Mouse (Mus musculus) lung, postnatal 0 days (tissue): Measurements from ENCODE around the gene Pcbp3. TPM values are rescaled to one million over a fixed set of nuclear protein-coding genes. Genes with fewer than 3 reads are reported as not detected.
A peak's percentile ranks its signal among the peaks of the same experiment; 100 is the strongest.

Source experiments
- ATAC-seq: fragments of 200-750 bp; cut with Nextera tagmentation; 2 replicates; pipeline ENCODE4 v1.8.0; 2017; ENCODE audit warnings: moderate library complexity
- DNase-seq: peaks from one replicate; pipeline ENCODE4 v3.0.0-alpha.2; 2016; ENCODE audit warnings: low spot score
- H3K27ac ChIP-seq: fragments of 300-500 bp; sonication (generic); 2 replicates; pipeline ENCODE4 v1.5.1; 2014; ENCODE audit warnings: antibody characterized with exemption, mild to moderate bottlenecking, low read length, mixed read lengths
- H3K27me3 ChIP-seq: fragments of 300-500 bp; sonication (generic); replicated peaks from 2 replicates; pipeline ENCODE4 v1.6.1; 2014; ENCODE audit warnings: low read length, mixed read lengths; ENCODE audit not compliant: insufficient read depth
- H3K36me3 ChIP-seq: fragments of 300-500 bp; sonication (generic); 2 replicates; pipeline ENCODE4 v1.6.1; 2014; ENCODE audit warnings: low read length, mixed read lengths; ENCODE audit not compliant: insufficient read depth
- H3K4me1 ChIP-seq: fragments of 300-500 bp; sonication (generic); 2 replicates; pipeline ENCODE4 v1.6.1; 2014; ENCODE audit warnings: antibody characterized with exemption, low read depth, low read length, mixed read lengths; ENCODE audit not compliant: insufficient read depth
- H3K4me2 ChIP-seq: fragments of 300-500 bp; sonication (generic); replicated peaks from 2 replicates; pipeline ENCODE4 v1.6.1; 2014; ENCODE audit warnings: low read depth, mild to moderate bottlenecking, low read length, moderate library complexity, mixed read lengths
- H3K4me3 ChIP-seq: fragments of 300-500 bp; sonication (generic); 2 replicates; pipeline ENCODE4 v1.5.1; 2014; ENCODE audit warnings: low read depth, low read length
- H3K9ac ChIP-seq: fragments of 300-500 bp; sonication (generic); replicated peaks from 2 replicates; pipeline ENCODE4 v1.6.1; 2014; ENCODE audit warnings: low read depth, mild to moderate bottlenecking
- H3K9me3 ChIP-seq: fragments of 300-500 bp; sonication (generic); 2 replicates; pipeline ENCODE4 v1.6.1; 2016; ENCODE audit warnings: low read length, mixed read lengths
- CTCF ChIP-seq: IDR thresholded peaks from 2 replicates; pipeline ENCODE4 v1.5.1; 2016; ENCODE audit warnings: antibody characterized with exemption, mild to moderate bottlenecking
- EP300 ChIP-seq: IDR thresholded peaks from 2 replicates; pipeline ENCODE4 v1.6.1; 2016; ENCODE audit warnings: antibody characterized with exemption, mild to moderate bottlenecking, control low read depth
- WGBS: fragments of 180-500 bp; shearing (Covaris S2); extraction: QIAGEN DNeasy Blood & Tissue Kit; methylation state at CpG from one replicate; pipeline ENCODE4 v1.1.7; 2014; 5-methylcytosine and 5-hydroxymethylcytosine counted together
- polyA plus RNA-seq: library from polyadenylated mRNA; unstranded; fragments of >200 nt; fragmentation: Nextera tagmentation; extraction: Ambion mirVana; gene quantifications from 2 replicates; pipeline ENCODE4 v1.2.1, GENCODE M21; 2015

Pcbp3 gene
- polyA plus RNA-seq = 29.0 and 29.3 TPM in 2 replicates

DNA sequence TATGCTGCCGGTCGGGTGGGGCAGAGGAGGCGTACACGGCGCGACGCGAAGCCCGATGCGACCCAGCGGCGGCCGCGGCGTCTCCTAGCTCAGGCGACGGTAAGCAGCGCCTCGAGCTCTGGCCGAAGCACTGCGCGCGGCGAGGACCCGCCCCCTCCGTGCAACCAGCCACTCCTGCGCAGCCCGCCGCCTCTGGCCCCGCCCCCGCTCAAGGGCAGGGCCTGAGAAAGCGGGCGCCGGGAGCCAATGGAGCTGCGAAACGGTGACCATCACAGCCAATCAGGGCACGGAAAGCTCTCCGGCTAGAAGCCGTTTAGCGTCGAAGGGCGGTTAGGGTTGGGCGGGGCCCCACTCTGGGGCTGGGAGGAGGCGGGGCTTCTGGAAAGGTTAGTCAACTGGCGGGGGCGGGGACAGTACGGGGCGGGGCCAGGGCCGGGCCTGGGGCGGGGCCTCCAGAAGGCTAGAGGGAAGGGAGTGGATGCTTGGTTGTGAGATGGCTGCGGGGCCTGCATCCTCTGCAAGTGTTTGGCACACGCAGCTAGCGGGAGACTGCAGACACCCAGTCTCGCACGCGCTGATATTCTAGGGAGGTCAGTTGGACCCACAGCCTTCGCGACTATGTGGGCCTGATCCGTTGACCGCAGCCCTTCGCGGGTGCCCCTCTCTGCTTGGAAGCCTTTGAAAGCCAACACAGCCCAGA lies at the start of gene Pcbp3:
TSS of gene Pcbp3 (minus strand) at position 98 of the 700 bp plus-strand sequence.
- peak; percentile 98 for ATAC-seq
- 3% methylated on average over 60 of the region's 62 CpGs for WGBS
- Histone ChIP-seq H3K27ac (no peak within 1 kb of the TSS), H3K4me1 (peaks cover 6% of the 10 kb centered on the region; the same call in 1 of the 2 replicates), H3K9ac (peak within 1 kb of the TSS; percentile 58), H3K4me2 (peak within 1 kb of the TSS; percentile 94), H3K4me3 (peak within 1 kb of the TSS; percentile 59), H3K36me3 (no peaks in the 10 kb centered on the region), H3K27me3 (0 out of 2 replicates have a peak, but pooled peaks cover 5% of the 10 kb centered on the region), H3K9me3 (no peaks in the 10 kb centered on the region)
- DNase-seq = peak; percentile 99
- no peak for TF ChIP-seq EP300
- peak; percentile 19; the same call in 1 of the 2 replicates for TF ChIP-seq CTCF

DNA sequence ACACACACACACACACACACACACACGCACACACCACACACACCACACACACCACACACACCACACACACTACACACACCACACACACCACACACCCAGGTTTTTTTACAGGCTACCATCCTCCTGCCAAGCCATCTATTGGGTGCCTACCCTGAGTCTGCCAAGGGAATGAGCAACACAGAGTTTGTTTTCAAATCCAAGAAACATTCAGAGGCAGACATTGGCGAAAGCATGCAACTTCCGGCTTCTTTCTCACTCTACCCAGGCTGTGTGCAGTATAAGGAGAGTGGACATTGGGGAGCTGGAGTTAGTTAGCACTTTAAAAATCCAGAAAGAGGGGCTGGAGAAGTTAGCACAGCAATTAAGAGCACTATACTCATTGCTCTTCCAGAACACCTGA lies 47.0 kb upstream of the Pcbp3 start:
- WGBS = 90% methylated on average over 3 of the region's 3 CpGs
- Histone ChIP-seq H3K4me3 (no peak overlapping the region), H3K36me3 (no peaks in the 10 kb centered on the region), H3K4me2 (no peak overlapping the region), H3K9me3 (no peaks in the 10 kb centered on the region), H3K27ac (no peak overlapping the region), H3K9ac (no peak overlapping the region), H3K27me3 (no peaks in the 10 kb centered on the region), H3K4me1 (no peaks in the 10 kb centered on the region)
- ATAC-seq (no peak), DNase-seq (no peak)
- no peak for TF ChIP-seq EP300
- TF ChIP-seq CTCF = no peak

DNA sequence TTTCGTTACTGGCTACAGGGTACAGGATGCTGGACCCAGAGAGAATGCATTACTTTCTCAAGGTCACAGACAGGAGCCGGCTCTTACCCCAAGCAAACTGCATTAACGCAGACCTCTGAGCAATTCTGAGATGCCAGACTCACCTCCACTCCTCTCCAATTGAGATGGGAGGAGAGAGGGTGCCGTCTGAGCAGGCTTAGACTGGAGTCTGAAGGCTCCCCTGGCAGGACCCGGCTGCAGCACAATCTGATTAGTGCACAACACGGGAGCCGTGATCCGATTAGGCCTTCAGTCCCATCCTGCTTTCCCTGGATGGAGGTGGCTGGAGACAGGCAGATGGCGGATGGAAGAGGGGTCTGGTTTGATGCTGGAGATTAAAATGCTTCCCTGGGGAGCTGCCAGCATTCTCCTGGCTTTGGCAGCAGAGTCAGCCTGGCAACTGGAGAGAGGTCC lies 46.4 kb upstream of the Pcbp3 start:
- no peak overlapping the region for H3K9ac ChIP-seq
- H3K27me3 ChIP-seq = no peaks in the 10 kb centered on the region
- H3K4me3 ChIP-seq = no peak overlapping the region
- no peak overlapping the region for H3K27ac ChIP-seq
- no peaks in the 10 kb centered on the region for H3K36me3 ChIP-seq
- WGBS = 40% methylated on average over 9 of the region's 9 CpGs
- TF ChIP-seq CTCF = no peak
- no peak for TF ChIP-seq EP300
- no peak overlapping the region for H3K4me2 ChIP-seq
- no peaks in the 10 kb centered on the region for H3K4me1 ChIP-seq
- H3K9me3 ChIP-seq = no peaks in the 10 kb centered on the region
- ATAC-seq = no peak
- no peak for DNase-seq

DNA sequence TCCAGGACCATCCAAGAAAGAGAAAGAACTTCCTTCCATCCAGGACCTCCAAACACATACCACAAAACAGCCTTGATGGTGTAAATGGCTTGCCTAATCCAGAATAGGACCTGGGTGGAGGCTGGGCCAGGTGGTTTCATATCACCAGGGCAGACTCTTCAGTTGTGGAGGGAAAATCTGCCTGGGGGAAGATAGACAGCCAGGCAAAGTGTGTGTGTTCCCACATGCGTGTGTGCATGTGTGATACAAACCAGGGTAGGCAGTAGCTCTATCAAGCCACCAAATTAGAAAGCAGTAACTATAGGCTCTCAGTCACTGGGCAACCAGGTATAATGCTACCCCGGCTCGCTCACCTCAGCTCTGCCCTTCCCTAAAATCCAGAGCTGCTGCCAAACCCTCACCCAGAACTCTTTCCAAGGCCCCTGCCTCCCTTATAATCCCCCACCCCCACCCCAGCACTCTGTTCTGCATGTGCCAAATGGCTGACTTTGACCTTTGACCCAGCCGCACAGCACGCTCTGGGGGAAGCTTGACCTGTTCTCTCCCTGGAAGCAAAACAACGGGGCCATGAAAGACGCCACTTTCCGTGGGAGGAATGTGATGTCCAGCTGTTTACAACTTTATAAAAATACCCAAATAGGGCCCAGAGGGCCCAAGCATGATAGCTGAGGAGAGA lies 45.9 kb upstream of the Pcbp3 start:
- no peak overlapping the region for H3K4me3 ChIP-seq
- ATAC-seq (no peak), DNase-seq (no peak)
- no peaks in the 10 kb centered on the region for H3K27me3 ChIP-seq
- no peaks in the 10 kb centered on the region for H3K4me1 ChIP-seq
- H3K9me3 ChIP-seq = no peaks in the 10 kb centered on the region
- WGBS = 43% methylated on average over 8 of the region's 8 CpGs
- no peak overlapping the region for H3K27ac ChIP-seq
- no peak for TF ChIP-seq EP300
- TF ChIP-seq CTCF = no peak
- H3K36me3 ChIP-seq = no peaks in the 10 kb centered on the region
- no peak overlapping the region for H3K9ac ChIP-seq
- H3K4me2 ChIP-seq = no peak overlapping the region

DNA sequence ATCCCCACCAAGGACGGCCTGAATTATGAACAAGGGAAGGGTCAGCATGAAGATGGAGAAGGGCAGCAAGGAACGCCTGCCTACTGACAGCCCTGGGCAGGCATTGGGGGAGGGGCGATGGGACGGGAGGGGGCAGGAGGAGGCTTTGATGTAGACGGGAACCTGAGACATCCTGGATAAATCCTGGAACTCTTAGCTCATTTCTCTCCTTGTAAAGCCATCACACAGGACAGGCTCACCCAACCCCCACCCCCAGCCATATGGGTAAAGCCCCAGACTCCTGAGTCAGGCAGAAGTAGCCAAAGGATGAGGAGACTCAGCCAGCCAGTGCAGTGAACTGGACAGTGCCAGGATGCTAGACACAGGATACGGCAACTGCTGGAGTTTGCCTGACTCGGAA lies 43.2 kb upstream of the Pcbp3 start:
- WGBS = 26% methylated on average over 7 of the region's 7 CpGs

DNA sequence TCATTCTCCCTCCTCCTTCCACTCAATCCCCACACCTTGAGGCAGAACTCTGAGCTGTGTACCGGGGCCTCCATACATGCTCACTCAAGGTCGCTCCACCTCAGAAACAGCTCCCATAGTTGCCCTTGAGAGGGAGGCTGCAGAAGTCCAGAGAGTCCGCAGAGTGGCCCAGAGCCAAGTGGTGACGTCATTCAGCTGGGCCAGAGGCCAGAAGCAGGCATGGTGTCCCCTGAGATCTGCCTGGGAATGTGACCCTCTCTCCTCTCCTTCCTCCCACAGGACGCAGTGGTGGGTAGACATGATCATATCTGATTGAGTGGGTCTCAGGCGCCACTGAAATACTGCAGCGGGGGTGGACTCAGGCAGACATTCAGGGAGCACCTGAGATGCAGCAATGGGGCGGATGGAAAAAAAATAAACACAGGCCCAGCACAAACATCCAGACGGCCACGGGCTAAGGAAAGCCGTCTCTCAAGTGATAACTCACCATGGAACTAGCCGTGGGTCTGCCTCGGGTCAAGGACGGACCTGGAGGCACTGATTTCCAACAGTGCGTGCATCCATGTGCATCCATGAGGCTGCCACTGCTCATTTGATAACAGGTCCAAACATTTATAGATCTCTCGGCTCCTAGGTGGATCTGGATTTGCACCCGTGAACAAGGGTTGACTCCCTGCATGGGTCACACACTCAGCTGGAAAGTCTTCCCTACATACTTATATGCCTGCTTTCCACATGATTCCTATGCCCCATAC lies 36.2 kb upstream of the Pcbp3 start:
- TF ChIP-seq CTCF (no peak), EP300 (peak; percentile 50; the same call in 1 of the 2 replicates)
- Histone ChIP-seq H3K4me2 (no peak overlapping the region), H3K27ac (no peak overlapping the region), H3K4me1 (no peaks in the 10 kb centered on the region; the same call in 1 of the 2 replicates), H3K9me3 (no peaks in the 10 kb centered on the region), H3K27me3 (no peaks in the 10 kb centered on the region), H3K4me3 (no peak overlapping the region), H3K9ac (no peak overlapping the region), H3K36me3 (no peaks in the 10 kb centered on the region)
- WGBS = 29% methylated on average over 17 of the region's 17 CpGs
- ATAC-seq (peak; percentile 91), DNase-seq (peak; percentile 60)

More for the DNA sequence above, 43.2 kb upstream of the Pcbp3 start:
- H3K36me3 ChIP-seq = no peaks in the 10 kb centered on the region
- H3K4me1 ChIP-seq = no peaks in the 10 kb centered on the region
- ATAC-seq (no peak), DNase-seq (no peak)
- no peak overlapping the region for H3K27ac ChIP-seq
- TF ChIP-seq CTCF = no peak
- TF ChIP-seq EP300 = no peak
- H3K9me3 ChIP-seq = no peaks in the 10 kb centered on the region
- H3K4me2 ChIP-seq = no peak overlapping the region
- H3K9ac ChIP-seq = no peak overlapping the region
- no peak overlapping the region for H3K4me3 ChIP-seq
- H3K27me3 ChIP-seq = no peaks in the 10 kb centered on the region
